Mouse (Mus musculus) spleen, adult 18-20 months (tissue): ENCODE measurements around the gene Nfkbie.

Experiments
- DNase-seq, 2 experiments: peaks; one replicate each; pipeline ENCODE4 v3.0.0; 2022; ENCODE audit warnings: mixed read lengths in 2 of 2

Nfkbie gene

DNA sequence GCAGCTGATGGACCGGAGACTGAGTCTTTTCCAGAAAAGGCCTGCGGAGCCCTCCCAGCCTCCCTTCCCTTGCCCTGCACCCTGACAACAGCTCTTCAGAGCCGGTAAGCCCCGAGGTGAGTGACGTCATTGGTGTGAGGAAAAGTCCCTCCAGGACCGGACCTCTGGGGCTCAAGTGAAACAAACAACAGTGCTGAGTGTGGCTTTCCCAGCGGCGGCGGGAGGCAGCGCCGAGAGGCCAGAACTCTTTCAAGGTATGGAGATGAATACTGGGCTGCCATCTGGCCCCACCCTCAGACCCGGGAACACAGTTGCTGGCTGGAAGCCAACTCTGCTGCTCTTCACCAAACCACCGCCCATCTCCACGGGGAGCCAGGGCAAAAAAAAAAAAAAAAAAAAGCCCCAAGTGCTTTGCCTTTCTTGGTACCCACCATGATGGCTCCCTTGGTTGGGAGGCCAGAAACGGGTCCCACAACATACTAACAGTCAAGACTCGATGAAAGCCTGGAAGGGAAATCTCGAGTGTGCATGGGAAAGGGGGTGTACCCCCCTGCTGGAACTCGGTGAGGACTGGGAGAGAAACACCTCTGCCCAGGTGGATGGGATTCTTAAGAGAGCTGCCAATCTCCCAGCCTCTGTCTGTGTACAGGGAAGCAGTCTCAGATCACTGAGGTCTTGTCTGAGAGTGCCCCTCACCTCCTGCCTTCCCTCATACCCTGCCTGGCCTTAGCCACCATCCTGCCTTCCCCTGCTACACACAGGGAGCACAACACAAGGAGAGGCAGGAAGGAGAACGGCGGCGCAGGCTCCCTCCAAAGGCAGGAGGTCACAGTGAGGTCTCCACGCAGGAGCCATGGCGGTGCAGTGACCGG, 11.3 kb upstream of the Nfkbie start:
- no peak for DNase-seq

DNA sequence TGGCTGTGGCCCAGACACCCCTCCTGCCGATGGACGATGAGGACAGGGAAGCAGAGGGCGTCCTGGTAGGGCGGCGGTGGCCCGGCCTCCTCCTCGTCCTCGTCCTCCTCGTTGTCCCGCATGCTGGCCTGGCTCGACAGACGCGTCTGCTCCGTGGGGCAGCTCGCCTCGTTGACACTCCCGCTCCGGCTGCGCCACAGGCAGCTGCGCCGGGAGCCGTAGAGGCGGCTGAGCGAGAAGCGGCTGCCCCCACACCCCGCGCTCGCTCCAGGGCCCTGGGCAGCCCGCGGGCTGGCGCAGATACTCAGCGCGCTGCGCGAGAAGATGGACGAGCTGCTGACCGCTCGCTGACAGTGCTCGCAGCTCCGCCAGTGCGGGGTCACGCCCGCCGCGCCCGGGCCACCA, 10.6 kb upstream of the Nfkbie start:
- no peak for DNase-seq

DNA sequence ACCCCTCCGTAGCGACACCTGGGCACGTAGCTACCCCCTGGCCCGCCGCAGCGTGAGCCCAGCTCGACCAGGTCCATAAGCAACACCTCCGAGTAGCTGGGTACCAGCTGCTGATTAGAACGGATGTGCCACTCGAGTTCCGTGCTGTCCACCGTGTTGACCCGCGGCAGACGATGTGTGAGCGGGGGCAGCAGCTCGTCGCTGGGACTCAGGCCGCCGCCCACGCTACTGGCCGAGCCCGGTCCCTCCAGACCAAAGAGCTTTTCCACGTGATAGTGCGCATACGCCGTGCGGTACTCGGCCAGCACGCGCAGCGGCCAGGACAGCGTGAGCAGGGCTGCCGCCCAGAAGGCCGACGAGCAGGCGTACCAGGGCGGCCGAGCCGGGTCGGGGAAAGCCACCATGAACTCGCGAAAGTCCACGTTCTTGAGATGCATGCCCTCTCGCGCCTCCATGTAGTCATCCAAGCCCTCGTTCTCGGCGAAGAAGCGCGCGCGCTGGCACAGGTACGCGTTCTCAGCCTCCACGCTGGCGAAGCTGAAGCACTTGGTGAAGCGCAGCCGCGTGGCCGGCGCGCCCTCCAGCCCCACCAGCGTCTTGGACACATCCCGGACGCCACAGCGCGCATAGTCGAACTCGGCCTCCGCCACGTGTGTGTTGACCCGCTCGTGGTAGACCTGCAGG, 10.1 kb upstream of the Nfkbie start:
- no peak for DNase-seq

DNA sequence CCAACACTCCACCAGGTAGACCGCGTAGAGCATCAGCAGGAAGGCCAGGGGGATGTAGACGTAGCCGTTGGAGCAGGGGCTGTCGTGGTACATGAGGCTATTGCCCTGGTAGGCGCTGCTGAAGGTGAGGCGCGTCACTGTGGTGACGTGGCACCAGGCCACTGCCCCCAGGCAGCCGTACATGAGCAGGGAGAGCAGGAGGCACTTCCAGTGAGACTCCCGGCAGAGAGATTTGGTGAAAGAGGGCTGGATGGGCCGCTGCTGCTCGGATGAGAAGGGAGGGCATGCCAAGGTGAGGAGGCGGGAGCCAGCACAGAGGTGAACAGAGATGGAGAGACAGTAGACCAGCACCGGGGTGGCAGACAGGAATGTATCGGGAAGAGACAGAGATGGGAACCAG, 8.6 kb upstream of the Nfkbie start:
- DNase-seq = no peak

DNA sequence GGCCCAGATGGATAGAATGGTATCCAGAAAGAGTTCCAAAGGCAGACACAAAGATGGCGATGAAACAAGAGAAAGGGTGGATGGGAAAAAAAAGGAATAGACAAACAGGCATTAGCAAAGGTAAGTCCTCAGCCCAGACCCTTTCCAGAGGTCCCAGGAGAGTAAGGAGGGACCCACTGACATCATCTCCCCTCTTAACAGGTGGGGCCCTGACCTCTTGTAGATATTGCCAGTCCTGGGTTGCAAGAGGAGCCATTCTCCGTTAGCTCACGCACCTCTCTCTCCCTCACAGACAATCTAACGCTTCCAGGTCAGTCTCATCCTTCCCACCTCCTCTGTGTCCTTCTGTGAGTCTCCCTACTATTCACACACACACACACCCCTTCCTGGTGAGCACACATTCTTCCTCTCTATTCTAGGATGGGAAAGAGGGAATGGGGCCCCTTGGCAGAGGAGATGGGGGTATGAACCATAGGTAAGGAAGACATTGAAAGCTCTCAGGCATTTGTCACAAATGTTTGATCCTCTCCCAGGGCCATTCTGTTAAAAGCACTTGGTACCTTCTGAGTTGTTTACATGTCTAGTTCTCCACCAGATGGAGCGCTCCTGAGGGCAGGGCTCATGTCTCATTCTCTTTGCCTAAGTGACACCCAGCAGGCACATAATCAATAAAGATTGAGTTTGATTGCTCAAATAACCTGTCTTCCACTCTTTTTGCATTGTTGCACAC, 7.9 kb upstream of the Nfkbie start:
- no peak for DNase-seq

DNA sequence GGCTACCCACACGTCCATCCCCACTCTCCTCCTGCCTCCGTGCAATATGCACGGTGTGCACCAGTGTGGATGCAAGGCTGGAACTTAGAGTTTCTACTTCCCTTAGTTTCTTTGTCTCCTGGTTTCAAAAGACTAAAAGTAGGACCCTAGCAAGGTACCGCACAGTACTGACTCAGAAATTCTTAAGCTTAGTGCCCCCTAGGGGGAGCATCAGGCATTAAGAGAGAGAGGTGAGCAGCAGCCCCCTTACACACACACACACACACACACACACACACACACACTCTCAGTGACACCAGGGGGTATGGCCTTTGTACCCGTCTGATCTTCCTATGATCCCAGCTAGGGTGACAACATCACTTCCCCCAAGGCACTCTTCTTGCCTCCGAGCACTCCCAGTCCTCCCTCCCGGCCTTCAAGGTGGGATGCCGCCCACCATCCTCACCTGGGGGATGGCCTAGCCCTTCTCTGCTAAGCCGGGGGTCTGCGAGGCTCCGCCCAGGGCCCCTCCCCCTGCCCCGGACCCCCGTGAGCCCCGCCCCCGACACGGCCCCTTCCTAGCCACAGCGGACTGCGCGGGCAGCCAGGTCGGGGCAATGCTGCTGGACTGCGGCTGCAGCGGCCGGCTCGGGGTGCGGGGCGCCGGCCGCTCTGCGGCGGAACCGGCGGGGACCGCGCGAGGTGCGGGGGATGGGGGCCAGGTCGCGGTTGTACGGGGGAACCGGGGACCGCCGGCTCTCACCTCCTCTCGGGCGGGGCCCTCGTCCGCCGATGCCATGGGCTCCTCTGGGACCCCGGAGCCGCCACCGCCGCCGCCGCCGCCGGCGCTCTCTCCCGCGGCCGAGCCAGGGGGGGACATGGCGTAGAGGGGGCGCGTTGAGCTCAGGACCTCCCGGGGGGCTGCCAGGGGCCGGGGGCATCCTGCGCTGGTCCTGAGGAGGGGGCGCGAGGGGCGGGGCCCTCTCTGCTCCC, 6.7 kb upstream of the Nfkbie start:
- no peak for DNase-seq

DNA sequence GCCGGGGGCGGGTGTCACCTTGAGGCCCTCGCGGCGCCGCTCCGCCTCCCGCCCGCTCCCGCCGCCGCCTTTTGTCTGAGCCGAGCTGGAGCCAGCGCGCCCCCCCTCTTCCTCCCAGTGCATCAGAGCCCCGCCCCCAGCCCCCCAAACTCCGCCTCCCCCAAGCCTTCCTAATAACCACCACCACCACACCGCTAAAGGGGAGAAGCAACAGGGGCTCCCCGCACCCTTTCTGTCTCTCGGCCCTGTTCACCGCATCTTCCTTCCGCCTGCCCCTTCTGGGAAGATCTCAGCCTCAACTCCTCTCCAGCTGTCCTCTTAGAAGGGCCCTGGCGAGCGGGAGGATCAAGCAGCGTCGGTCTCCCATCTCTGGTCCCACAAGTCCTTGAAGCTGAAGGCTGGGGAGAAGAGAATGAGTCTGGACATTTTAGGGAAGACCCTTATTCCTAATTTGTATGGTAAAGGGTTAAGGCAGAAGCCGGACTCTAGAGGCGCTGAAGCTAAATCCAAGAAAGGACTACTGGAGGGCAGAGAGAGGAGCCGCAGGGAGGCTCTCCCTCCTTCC, 5.8 kb upstream of the Nfkbie start, which contains the start of gene Tmem151b:
Gene Tmem151b, minus strand, starts transcription at position 61 of the 565 bp plus-strand sequence.
- no peak for DNase-seq

DNA sequence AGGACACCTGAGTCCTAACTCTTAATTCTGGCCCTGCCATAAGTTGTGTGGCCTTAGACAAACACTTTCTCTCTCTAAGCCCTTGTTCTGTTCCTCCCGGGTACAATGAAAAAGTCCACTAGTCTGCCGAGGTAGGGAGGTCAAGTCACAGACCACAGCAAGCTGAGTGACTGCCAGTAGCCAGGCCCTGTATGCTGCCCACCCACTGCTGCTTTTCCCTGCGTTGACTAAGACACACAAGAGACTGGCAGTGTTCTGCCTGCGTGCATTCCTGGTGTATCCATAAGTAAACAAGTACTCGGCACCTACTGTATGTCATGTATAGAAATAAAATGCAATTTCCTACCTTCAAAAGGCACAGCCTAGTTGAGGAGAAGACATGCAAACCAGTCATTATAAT, 5.2 kb upstream of the Nfkbie start:
- no peak for DNase-seq

DNA sequence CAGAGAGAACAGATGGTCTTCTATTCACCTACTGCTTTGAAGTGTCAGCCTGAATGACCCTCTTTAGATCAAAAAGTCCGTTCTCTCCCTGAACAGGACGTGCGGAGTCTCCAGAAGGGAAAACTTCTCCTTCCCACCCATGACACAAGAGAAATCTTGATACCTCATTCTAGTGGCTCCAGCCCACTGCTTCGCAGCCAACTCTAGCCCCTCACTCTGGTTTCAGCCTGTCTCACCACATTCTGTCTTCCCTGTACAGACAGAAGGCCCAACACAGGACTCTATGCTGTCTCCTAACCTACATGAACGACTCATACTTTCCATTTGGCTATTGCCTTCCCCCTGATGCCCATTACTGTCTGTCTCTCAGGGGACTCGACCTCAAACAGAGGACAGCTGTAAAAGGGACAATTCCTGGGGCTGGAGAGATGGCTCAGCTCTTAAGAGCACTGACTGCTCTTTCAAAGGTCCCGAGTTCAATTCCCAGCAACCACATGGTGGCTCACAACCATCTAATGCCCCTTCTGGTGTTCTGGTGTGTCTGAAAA, 4.2 kb upstream of the Nfkbie start:
- no peak for DNase-seq

DNA sequence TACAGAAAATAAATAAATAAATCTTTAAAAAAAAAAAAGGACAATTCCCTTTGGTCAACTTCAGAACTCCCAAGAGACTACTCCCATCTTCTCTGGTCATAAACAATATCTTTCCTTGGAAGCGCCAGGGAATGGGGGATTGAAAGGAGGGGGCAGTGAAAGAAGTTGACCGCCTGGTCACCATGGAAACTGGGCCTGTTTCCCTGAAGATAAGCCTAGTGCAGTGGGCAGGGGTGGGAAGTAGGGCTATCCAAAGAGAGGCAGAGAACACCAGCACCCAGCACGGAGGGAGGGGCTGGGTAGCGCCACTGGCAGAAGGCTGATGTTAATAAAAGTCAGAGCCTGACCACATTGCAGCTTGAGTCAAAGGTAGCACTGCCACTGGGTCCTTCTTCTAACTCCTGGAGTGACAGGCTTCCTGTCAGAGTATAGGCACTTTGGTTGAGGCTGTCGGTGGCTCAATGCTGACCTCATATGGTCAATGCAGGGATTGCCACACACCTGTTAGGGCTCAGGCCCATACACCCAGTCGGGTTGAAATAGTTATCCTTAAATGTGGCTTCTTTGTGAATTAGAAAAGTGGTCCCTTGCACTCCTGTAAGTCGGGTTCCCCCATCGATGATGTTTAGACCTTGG, 3.6 kb upstream of the Nfkbie start:
- DNase-seq = peak; percentile 62 to 79

DNA sequence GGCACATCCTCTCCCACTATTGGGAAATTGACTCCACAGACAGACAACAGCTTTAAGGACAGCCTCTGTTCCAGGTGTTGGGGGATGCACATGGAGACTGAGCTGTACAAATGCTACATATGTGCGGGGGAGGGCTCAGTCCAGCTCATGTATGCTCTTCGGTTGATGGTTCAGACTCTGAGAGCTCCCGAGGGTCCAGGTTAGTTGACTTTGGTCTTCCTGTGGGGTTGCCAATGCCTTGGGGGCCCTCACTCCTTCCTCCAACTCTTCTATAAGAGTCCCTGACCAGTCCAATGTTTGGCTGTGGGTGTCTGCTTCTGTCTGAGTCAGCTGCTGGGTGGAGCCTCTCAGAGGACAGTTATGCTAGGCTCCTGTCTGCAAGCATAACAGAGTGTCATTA, 2.4 kb upstream of the Nfkbie start:
- DNase-seq = no peak

DNA sequence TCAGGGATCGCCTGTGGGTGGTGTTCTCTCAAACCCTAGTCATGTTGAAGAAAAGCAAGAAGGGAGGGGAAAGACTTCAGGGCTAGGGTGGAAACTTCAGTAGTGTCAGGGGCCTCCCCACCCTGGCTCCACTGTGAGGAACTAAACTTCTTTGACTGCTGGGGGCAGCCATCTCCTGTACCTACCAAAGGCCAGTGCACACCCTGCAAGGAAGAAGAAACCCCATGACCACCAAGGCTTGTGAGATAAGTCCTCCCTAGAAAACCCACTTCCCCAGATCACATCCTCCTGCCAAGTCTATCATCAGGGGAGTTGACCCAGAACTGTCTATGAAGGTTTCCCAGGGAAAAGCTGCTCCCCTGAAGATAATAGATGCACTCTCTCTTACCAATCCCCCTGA, 1.1 kb upstream of the Nfkbie start:
- no peak for DNase-seq

DNA sequence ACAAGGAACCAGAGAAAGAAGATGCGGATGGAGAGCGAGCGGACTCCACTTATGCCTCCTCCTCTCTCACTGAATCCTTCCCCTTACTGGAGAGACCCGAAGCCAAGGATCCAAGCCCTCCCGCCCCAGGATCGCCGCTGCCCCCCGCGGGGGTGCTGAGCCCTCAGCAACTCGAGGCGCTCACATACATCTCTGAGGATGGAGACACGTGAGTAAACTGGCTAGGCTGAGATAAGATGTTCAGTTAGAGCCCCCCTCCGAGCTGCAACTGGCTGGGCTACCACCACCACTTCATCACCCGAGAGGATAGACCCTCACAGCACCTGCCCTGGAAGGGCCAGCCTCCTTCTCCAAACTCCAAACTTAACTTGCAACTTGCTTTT, 595 bp downstream of the Nfkbie start:
- DNase-seq = no peak

DNA sequence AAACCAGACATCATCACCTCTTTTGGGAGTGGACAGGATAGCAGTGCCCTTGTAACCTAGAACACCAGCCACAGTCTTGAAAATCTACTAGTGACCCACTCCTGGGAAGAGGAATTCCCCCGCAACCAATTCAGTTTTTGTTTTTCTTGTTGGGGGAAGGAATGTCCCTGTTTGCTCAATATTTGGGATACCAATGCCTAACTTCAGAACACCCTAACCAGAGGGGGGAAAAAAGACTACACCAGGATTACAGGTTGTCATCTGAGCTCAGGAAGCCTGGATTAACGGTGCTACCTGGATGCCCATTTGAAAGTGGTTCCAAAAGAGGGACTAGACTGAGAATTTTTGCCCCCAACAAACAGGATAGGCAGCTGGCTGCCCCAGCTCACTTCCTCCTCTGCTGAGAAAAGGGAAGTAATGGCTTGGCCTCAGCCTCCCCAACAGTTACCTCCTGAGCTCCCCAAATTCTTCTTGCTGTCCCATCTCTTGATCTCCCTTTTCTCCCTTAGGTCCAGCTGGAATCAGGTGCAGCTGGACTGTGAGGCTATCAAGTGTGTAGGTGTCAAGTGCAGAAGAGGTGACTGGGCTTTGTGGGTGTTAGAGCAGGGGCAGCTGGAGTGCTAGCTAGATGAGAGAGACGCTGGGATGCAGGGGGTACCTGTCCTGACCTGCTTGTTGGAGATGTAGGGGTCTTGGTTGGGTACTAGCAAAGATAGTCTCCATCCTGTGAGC, 1.2 kb downstream of the Nfkbie start:
- DNase-seq = peak in 1 of 2 experiments; percentile 42

DNA sequence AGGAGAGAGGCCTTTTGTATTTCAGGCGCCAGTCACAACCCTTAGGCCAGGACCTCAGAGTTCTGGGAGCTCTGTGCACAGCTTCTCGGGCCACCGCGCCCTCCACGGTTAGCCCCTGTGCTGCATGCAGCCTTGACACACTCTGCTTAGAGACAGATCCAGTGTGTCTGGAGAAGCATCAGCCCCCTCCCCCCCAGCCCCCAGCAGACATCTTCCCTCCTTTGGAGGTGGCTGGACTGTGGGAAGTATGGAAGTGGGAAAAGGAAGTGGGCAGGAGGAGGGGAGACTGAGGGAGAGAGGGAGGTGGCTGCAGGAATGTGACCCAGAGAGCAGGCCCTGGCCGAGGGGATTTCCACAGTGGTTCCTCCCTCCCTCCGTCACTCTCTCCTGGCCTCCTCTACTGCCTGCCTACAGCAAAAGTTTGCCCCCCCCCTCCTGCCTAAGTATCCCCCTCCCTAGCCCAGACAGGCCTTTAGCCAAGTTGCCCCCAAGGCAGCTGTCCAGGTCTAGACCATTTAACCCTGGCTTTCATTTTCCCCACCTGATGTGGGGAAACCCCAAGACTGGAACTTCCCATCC, 1.8 kb downstream of the Nfkbie start:
- DNase-seq = peak; percentile 41 to 48

DNA sequence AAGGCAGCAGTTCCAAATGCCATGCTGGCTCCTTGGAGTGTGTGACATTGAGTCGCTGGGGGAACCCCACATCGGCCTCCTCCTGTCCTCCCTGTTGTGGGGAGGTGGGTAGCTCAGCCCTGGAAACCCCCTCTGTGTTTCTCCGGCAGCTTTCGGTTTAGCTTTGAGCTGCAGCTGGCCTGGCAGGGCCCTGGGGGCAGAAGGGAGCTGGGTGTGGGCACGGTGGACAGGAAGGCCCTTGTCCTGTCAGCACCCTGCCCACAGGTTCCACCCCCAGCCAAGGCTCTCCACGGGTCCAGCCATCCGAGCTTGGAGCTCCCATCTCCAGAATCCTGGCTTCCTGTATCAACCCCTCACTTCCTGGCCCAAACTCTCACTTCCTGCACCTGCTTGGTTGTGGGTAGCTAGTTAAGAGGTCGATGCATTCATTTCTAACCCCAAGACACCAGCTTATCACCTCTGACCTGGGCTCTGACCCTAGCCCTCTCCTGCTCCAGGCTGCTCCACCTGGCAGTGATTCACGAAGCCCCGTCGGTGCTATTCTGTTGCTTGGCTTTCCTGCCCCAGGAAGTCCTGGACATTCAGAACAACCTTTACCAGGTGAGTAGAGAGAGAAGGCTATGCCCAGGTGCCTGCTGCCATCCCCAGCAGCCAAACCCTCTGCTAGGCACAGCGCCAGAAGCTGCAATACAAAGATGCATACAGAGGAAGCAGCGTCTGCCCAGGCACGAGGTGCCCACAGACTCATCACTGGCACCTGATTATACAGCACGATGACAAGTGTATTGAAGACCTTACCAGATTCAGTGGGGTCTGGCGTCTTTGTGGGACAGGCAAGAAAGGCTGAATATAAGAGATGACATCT, 2.7 kb downstream of the Nfkbie start:
- DNase-seq = peak; percentile 53 to 56

DNA sequence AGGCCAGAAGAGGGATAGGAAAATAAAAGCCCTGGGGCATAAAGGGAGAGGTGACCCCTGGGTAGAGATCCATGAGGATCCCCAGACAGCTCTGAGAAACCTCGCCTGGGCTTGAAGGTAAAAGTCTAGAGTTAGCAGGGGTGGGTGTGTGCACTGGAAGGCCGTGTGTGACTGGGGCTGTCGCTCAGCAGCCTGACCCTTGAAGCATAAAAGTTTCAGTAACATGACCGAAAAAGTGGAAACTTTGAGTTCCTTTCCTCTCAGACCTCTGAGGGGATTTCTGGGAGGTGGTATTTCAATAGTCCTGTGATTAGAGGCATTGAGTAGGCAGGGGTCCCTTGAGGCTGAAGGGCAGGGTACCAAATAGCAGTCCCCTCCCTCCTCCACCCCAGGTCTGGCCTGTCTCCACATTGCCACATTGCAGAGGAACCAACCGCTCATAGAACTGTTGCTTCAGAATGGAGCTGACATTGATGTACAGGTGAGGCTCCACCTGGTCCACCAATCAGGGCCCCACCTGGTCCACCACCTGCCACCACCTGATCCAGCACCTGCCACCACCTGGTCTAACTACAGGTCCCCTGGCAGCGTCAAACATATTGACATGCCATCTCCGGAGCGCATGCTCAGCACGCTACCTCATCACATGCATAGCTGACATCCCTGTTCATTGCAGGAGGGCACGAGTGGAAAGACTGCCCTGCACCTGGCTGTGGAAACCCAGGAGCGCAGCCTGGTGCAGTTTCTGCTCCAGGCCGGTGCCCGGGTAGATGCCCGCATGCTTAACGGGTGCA, 4.4 kb downstream of the Nfkbie start:
- DNase-seq = no peak

DNA sequence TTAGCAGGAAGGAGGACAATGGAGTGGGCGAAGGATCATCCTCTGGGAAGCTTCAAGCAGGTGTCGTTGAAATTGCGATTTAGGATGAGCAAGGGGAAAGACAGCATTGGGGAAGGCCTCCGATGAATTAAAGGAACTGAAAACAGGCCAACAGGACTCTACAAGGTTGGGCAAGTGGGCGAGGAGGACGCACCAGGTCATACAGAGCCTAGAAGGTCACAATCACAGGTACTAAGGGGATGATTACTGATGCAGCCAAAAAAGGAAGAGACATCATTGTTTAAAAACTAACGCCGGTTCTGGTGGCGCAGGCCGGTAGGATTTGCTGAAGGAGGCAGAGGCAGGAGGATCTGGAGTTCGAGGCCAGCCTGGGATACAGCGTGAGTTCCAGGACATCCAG, 7.7 kb downstream of the Nfkbie start:
- DNase-seq = peak in 1 of 2 experiments; percentile 27
